Mouse (Mus musculus) adrenal gland, adult 2 months (tissue): ENCODE measurements at regions not wholly inside any gene's neighbourhood (a gene's known extent, or its start where the extent isn't known, plus 50 kb on each side); places are given as distances from the start of the nearest gene placed in this dataset.

Source experiments
- DNase-seq: peaks from one replicate; pipeline ENCODE4 v3.0.0; 2021

DNA sequence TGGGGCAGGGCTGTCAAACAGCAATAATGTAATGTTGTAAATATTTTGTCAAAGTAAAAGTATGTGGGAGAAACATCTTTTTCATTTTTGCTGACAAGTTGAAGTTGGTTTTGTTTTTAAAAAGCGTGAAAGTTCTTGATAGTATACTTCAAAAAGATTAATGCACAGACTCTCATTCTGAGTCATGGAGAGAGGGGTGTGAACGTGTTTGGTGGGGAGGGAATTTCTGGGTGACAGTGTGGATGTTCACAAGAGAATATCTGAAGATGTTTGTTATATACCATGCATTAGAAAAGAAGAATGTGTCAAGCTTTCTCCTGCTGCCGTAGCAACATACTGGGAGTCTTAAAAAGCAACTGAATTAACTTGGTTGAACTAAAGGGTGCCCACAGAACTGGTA lies 57.0 kb downstream of the Rps29 start:
- DNase-seq = no peak

DNA sequence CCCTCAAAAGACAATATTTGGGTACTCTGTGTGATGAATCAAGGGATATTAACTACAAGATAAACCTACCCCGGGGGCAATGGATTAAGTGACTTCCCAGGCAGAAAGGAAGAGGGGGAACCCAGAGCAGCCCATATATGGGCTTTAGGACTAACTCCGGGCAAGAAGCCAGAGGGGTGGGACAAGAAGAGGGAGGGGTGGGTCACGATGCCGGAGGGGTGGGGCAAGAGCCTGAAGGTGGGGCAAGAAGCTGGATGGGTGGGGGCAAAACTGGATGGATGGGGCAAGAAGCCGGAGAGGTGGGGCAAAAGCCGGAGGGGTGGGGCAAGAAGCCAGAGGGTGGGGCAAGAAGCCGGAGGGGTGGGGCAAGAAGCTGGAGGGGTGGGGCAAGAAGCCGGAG lies 64.1 kb downstream of the Rps29 start:
- no peak for DNase-seq

DNA sequence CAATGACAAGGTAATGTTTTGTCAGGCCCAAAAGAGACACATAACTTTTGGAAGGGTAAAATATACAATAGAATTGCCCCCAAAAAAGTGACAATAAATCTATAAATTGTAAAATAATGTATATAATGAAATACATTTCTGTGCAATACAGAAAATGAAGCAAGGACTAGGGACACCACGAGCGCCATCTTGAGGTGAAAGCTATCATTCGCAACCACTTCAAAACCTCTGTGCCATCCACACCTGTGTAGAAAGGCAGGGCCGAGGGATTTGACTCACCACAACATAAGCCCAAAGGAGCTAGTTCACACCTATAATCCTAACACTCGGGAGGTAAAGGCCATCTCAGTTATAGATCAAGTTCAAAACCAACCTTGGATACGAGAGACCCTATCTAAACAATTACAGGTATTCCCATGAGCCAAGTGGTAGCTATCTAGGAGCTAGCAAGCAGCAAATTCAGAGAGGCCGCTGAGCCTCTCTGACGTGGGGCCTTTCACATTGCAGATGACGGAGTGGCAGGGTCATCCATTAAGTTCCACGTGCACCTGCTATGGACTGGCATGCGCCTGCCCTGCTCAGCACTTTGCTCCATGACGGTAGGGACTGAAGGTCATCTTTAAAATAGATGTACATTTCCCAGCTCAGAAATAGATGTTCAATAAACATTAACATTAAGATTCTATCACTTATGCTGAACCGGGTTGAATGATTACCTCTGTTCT lies 65.8 kb downstream of the Rps29 start:
- no peak for DNase-seq

DNA sequence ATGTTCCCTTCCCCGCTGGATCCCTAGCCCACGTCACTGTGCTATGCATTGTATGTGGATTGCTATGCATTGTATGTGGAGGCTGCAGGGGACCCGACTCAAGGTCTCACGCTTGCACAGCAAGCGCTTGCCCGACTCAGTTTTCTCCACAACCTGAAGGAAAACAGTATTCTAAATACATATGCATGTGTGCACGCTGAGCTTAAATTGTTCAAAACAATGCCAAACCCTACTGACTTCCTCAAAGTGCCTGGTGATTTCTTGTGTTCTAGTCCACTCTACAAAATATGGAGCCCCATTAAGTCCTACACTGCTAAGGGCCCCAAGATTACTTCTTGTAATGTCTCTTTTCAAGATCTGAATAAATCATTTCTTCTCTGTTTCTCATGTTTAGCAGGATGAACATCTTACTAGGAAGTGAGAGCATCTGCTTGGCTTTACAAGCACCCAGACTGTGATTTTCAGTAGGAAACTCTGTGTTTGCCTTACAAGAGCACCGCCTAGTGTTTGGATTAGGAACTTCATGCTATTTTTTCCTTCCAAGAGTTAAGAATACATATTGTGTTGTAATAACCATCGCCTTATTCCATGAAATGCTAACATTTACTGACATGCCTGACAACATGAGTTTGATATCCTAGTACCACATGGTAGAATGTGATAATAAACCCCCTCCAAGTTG lies 70.9 kb downstream of the Rps29 start:
- no peak for DNase-seq

DNA sequence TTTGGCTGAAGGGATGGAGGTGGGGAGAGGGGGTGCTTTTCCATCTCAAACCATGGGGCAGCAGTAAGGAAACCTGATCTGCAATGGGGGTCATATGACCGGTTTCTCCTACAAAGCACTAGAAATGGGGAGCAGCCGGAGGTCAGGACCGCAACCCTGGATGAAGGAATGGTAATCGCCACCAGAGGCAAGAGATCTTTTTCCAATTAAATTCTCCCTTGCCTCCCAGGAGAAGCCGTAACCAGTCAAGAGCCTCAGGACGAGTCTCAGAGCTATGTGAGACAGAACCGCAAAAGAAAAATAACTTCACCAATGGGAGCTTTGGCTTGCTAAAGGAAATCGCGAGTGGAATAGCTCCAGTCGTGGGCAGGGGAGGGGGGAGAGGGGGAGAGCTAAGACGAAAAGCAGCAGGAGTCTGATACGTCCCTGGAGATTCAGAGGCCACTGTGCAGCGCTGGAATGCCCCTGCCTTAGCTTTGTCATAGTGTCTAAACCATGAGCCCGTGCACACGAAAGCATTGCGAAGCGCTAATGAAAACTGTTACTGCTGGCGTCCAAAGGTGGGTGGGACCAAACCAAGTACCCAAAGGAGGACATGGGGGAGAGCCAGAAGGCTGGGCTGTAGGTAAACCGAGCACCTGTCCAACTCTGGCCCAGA lies 73.3 kb downstream of the Rps29 start:
- no peak for DNase-seq

DNA sequence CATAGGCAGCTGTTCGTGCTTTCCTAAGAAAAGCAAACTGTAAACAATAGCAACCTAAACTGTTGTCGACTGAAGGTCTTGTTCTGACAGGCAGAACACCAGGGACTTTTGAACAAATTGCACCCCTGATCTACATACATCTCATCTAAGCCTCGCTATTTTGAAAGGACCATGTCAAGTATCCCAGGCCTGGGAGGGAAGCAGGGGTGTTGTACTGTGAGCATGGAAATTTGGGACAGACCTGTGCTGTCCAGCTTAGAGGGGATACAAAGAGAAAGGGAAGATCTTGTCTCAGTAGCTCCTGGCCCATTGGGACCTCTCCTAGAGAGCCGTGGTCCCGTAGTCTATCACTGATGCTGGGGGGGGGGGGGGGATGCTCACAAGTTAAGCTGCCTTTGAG lies 74.3 kb downstream of the Rps29 start:
- DNase-seq = no peak

DNA sequence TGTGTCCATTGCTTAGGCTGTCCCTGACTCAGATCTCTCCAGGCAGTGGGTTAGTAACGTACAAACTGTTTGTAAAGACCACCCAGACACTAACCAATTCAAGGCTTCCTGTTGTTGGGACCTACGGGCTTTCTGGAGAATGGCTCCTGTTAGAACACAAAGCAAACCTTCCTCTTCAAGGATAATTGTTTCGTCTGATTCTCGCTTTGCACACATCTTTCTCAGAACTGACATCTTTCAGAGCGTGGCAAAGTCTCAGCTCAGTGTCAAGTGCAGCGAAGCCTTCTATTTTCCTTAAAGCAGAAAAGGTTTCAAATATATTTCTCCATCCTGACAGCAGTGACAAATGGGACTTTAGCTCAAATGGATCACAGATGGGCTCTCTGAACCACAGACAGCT lies 76.9 kb downstream of the Rps29 start:
- DNase-seq = no peak

DNA sequence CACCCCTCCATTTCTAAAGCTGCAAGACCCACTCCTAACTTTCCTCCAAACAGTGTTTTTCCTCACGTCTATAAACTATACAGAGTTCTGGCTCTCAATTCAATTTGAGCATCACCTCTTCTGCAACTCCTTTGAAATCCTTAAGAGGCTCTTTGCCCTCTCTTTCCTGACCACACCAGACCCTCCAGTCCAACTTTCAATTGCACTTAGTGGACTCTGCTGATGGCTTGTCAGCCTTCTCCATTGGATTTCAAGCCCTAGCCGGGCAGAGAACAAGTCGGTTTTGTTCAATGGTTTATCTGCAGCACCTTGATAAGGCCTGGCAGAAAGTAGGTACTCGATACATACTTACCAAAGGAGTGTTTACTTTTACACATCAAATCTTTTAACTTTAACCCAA lies 119.4 kb downstream of the Rps29 start:
- no peak for DNase-seq

DNA sequence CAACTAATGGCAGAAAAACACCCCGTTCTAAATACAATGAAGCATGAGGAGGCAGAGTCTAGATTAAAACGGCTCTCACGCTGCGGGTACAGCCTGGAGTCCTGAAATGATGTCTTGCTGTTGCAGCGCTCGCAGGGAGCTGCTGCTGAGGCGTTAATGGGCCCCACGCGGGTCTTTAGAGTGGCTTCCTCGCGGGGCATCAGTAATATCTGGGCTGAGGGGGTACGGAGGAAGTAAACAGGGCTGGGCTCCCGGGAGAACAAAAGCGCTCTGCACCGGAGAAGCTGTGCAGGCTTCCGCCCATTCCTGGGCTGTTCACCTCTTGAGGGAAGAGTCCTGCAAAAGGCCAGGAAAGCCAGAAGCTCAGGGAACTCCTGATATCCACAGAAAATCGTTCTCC lies 135.4 kb downstream of the Rps29 start:
- no peak for DNase-seq

DNA sequence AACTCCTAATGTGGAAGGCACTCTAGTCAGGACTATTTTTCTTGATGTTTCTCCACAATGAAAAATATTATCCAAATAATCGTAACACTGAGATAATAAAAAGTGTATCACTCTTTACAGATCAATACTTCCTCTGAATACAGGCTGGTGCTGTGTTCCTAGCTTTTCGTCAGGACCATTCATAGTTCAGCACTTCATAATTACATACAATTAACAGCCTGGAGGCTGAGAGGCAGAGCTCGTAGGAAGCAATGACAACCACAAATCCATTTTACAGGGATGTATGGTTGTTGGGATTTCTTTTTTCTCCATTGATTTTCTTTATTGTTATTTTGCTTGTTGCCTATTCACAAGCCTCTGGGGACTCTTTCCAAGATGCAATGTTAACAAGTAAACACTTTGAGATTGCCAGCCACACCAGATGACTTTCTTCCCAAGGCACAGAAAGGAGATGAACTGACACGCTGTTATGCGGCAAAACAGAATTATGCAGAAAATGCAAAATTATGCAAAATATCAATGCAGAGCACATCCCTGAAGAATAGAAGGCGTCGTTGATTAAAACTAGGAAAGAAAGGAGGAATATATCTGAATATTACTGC lies 142.2 kb downstream of the Rps29 start:
- DNase-seq = no peak

DNA sequence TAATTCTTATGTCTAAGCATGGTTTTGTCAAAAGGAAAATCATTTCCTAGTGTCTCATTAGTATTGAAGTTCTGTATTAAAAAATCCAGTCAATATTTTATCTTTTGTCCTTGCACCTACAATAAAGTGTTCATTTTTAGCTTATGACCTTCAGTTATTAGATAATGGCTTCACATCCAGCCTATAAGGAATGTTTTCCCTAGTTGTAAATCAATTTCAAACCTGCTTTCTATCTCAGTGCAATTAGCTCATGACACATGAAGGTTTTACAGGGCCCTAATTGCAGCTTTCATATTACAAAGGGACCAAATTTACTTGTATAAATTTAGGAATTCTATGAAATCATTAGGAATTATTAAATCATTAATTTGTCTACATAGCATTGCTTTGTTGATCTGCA lies 153.8 kb downstream of the Rps29 start:
- no peak for DNase-seq

DNA sequence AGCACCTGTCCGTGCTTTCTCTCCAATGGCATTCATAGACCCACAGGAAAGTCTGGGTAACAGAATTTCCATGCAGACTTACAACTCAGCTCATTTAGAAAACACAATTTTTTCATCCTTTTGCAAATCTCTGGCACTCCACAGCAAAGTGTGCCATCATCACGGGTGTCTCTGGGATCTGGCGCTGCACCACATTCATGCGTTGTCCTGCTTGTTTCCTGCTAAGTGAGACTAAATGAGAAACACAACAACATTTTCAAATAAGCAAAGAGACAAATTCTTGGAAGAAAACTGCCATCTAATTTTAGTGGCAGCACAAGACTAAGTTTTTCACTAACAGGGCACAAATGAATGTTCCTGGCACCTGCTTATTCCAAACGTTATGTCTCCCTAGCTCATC lies 156.9 kb downstream of the Rps29 start:
- no peak for DNase-seq

DNA sequence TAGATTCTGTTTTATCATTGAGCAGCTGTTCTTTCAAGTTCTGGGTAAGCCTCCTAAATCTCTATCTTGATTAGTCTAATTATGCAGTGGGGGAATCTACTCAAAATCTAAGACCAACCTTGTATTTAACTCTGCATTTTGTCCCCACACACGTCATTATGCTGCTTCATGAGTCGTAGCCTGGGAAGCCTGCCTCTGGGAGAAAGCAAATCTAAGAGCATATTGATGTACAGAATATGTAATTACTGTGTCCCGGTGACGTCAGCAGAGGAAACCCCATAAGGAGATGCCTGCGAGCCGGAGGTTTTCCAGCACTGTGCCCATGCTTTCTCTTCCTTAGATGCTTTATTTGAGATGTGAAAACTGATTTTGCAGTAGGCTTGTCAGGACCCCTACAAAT lies 161.7 kb downstream of the Rps29 start:
- no peak for DNase-seq

DNA sequence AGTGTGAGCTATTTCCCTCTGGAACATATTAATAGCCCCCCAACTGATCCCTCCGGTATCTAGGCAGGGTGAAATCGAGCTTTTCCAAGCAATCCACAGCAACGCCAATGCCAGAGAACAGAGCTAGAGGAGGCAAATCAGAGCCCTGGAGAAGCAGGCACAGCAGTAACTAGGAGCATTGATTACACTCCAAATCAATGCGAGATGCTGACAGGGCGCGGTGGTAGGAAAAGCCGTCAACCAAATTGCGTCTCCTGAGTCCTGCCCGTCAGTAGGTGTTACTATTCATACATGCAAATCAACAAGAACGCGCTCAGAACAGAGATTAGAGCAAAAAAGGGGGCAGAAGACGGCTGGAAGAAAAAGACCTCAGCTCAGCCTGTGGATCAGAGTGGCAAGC lies 162.2 kb downstream of the Rps29 start:
- no peak for DNase-seq

DNA sequence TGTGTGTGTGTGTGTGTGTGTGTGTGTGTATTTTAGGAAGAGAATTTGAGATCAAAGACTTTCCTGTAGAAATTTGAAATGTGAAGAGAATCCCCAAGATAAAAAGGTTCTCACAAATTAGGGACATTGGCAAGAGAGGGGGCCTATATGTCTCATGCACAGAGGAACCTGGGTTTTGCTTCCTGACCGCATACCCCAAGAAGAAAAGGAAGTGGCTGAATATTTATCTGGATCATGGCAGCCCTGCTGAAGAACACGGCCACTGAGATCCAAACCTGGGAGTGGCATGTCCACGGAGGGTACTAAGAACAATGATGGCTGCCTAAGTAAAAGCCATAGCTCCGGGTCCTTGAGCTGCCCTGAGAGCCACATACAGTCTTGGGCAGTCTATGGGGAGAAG lies 178.3 kb downstream of the Rps29 start:
- DNase-seq = no peak

DNA sequence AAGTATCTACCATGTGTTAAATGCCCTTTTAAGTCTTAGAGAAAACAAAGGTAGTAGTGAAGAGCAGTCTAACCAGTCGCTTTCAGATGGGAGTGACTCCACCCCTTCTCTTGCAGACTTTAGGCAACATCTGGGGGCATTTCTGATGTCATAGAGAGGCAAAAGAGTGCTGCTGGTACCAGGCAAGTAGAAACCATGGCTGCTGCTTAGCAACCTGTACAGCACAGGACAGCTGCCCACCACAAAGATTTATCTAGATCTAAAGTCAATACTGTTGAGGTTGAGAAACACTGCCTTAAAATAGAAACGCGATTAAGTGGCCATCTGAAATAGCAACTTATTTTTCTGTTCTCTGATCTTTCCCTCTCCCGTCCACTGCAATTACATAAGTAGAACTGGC lies 178.8 kb downstream of the Rps29 start:
- no peak for DNase-seq

DNA sequence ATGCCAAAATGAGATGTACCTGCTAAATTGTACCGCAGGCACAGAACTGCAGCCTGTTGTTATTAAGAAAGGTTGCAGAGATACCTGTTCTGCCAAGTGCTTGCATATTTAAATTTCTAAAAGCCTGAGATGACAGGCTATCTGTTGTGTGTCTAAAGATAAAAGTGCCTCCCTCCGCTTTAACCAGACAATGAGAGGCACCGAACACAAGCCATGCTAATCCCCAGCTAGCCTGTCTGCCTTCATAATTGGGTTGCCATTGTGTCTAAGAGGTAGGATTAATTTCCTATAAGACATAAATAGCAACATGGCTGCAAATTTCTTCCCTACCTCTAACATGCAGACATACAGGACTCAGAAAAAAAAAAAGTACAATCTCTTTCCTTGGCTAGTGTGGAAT lies 179.8 kb downstream of the Rps29 start:
- DNase-seq = no peak

DNA sequence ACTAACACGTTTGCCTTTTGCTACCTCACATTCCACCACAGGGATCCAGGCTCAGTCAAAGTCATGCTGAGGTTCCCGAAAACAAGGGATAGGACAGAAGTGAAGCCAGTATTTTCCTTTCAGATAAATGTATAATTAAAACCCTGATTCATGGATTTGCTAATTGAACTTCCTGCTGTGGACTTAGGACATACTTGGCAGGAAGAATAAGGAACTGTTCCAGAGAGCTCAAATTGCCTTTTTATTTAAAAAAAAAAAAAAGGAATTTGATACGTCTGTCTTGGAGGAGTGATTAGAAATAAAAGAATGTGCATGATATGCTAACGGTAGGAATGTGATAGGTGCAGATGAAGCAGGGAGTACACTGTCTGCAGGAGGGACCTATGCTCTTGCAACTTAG lies 181.7 kb downstream of the Rps29 start:
- no peak for DNase-seq

DNA sequence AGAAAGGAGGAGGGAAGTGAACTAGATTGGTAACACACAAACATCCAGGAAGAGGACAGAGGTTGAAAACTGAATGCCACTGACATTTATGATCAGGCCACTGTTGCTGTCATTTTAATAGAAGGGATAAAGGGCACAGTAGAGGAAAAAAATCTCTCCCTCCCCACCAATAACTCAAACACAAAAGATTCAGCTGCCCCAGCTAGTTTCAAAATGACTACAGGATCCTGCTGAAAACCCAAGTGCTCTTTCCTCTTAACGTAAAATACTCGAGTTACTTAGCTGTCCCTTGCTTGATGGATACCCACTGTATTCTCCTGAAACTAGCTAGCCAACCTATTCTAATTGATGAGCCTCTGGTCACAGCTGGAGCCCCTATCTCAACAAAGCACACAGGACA lies 211.7 kb downstream of the Rps29 start:
- DNase-seq = no peak

DNA sequence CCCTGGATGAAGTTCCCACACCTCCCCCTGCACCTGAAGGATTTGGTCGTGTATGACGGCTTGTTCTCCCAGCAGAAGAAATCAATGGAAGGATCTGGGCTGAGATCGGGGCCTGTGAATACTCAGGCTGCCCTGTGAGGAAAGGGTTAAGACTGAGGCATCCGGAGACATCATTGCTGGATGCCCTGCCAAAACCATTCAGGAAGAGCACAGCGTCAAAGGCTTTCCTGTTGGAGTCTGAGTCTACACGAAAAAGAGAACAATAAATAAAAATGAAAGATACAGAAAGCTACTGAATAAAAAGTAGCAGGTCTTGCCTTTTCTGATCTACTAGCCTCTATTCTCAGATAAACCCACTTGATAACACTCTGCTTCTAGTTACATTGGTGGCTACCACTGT lies 248.4 kb downstream of the Rps29 start:
- DNase-seq = no peak

DNA sequence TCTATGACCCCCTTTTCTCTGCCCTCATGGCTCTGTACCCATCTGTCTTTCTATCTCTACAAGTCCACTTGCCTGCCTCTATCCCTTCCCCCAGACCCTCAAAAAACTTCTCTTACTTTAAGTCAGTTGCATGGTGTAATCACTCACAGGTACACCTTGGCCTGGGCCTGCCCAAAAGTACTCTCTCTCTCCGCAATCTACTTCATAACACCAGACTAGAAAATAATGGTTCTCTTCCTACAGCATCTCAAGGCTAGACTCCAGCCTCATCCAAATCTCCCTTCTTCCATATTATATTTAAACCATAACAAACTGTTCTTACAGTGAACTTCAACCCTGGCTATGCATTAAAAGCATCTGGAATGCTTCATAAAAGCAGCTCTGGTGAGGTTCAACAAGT lies 254.2 kb downstream of the Rps29 start:
- DNase-seq = no peak

DNA sequence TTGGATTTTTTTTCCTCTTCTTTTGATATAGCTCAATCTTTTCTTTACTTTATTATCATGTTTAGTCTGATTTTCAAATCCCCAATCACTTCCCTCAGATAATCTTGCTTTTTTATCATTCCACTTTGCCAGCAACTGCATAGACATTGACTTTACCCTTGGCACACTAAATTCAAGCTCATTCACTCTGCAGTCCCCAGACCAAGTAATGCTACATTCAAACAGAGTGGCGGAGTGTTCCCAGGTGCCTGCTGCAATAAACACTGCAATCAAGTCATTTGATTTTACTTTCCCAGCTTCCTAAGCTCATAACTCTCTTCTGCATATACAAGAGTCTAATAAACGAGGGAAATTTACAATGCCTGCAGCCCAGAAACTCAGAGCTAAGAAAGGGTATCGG lies 269.8 kb downstream of the Rps29 start:
- no peak for DNase-seq

DNA sequence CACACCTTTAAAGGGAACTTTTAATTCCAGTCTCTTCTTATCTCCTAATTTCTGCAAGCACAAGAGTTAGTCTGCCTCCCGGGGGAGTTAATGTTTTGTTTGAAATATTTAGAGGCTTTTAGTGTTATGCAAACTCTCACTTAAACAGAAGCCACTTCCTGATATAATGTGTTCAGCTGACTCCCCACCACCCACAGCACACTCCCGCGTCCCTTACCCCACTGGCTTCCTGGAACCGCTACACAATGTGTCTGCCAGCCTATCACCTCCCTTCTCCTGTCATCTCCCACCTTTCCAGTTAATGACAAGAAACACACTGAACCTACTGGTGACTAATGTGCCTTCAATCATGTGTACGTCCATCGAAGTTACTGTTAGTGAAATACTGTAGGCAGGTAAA lies 276.5 kb downstream of the Rps29 start:
- no peak for DNase-seq
